Mouse (Mus musculus) regulatory T cell (primary cell): ENCODE data around the gene Fhl1.

Source experiments
- in situ Hi-C: fragments of 300-600 bp; cut with MboI, MseI; formaldehyde crosslinking; loops from one replicate; pipeline ENCODE4 v1.15.1; 2025; ENCODE audit warnings: high pct_unique_total_duplicates

The Fhl1 gene

GRCm38 (mm10) chrX:56752144-56752543, 20.6 kb downstream of the Fhl1 start:
- in situ Hi-C loops, result no loop called here

- in situ Hi-C loops, result no loop called here
These were observed 22.0 kb downstream of the Fhl1 start for GRCm38 (mm10) chrX:56753317-56754289.

GRCm38 (mm10) chrX:56755646-56756045, 24.1 kb downstream of the Fhl1 start:
- in situ Hi-C loops, result no loop called here

GRCm38 (mm10) chrX:56756352-56756751, 24.8 kb downstream of the Fhl1 start:
- in situ Hi-C loops, result no loop called here

- in situ Hi-C loops, result no loop called here
These were observed 28.7 kb downstream of the Fhl1 start for GRCm38 (mm10) chrX:56760257-56760760.

GRCm38 (mm10) chrX:56769838-56770237, 38.3 kb downstream of the Fhl1 start:
- in situ Hi-C loops, result no loop called here

- in situ Hi-C loops, result no loop called here
These were observed 40.2 kb downstream of the Fhl1 start for GRCm38 (mm10) chrX:56771751-56772150.

GRCm38 (mm10) chrX:56773329-56773728, 41.7 kb downstream of the Fhl1 start:
- in situ Hi-C loops, result no loop called here

GRCm38 (mm10) chrX:56786281-56787061, 54.9 kb downstream of the Fhl1 start:
- in situ Hi-C loops, result loop anchor here (25.0 kb wide), 1 partner anchor 901 kb away; no protein-coding TSS in a partner anchor

GRCm38 (mm10) chrX:56787486-56787885, 55.9 kb downstream of the Fhl1 start:
- in situ Hi-C loops, result loop anchor here (25.0 kb wide), 1 partner anchor 900 kb away; no protein-coding TSS in a partner anchor

- in situ Hi-C loops, result loop anchor here (25.0 kb wide), 1 partner anchor 897 kb away; no protein-coding TSS in a partner anchor
These were observed 59.0 kb downstream of the Fhl1 start for GRCm38 (mm10) chrX:56790591-56790990.

GRCm38 (mm10) chrX:56791268-56791667, 59.7 kb downstream of the Fhl1 start:
- in situ Hi-C loops, result loop anchor here (25.0 kb wide), 1 partner anchor 896 kb away; no protein-coding TSS in a partner anchor

GRCm38 (mm10) chrX:56821765-56822603, 90.4 kb downstream of the Fhl1 start, which contains the start of gene Map7d3:
Gene Map7d3 (minus strand): TSS chrX:56822326.
- in situ Hi-C loops, result no loop called here

GRCm38 (mm10) chrX:56827492-56827891, 95.9 kb downstream of the Fhl1 start:
- in situ Hi-C loops, result no loop called here

- in situ Hi-C loops, result no loop called here
These were observed 104.3 kb downstream of the Fhl1 start for GRCm38 (mm10) chrX:56835842-56836241.

- in situ Hi-C loops, result no loop called here
These were observed 107.8 kb downstream of the Fhl1 start for GRCm38 (mm10) chrX:56839369-56839768.

GRCm38 (mm10) chrX:56841255-56841654, 109.7 kb downstream of the Fhl1 start:
- in situ Hi-C loops, result no loop called here
